Mouse (Mus musculus): Measurements from ENCODE around the gene Rere. TPM values are rescaled to one million over a fixed set of nuclear protein-coding genes. Genes with fewer than 3 reads are reported as not detected.
A peak's percentile ranks its signal among the peaks of the same experiment; 100 is the strongest.

Gene Rere
- polyA plus RNA-seq, 1 experiment from 2014 or later = 52.0 TPM

DNA sequence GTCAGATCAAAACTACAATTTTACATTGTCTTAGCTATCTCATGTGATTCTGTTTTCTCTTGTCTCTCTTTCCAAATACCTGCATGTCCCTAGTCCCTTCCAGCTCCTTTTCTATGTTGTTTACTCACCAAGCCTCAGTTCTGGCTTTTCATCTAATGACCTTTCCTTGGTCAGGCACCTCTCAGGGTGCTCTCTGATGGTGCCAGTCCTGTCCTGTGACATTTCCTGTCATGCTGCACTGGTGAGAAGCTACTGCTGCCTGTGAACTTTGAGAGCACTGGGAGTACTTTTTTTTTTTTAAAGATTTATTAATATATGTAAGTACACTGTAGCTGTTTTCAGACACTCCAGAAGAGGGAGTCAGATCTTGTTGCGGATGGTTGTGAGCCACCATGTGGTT is 25.8 kb downstream of the Rere start:
- Histone ChIP-seq H3K27me3 (ENCODE audit: control insufficient read depth, insufficient read depth, low read length) (no peaks in the 10 kb centered on the region), H3K9me3 (ENCODE audit: control insufficient read depth, low read length) (no peaks in the 10 kb centered on the region), H3K4me1 (ENCODE audit: control insufficient read depth, insufficient read depth, low read length) (0 out of 2 replicates have a peak, but pooled peaks cover 4% of the 10 kb centered on the region), H3K27ac (ENCODE audit: low read depth, low read length) (no peak overlapping the region), H3K36me3 (ENCODE audit: control insufficient read depth, insufficient read depth, low read length) (no peaks in the 10 kb centered on the region), H3K9ac (ENCODE audit: low read length) (no peak overlapping the region), H3K4me3 (ENCODE audit: low read depth, low read length) (no peak overlapping the region), H3K4me2 (ENCODE audit: low read depth) (no peak overlapping the region)
- 100% methylated on average over 1 of the region's 1 CpGs for WGBS
- ATAC-seq (ENCODE audit: insufficient read depth, low FRiP score, low TSS enrichment) = no peak
- no peak for DNase-seq (ENCODE audit: low spot score)

DNA sequence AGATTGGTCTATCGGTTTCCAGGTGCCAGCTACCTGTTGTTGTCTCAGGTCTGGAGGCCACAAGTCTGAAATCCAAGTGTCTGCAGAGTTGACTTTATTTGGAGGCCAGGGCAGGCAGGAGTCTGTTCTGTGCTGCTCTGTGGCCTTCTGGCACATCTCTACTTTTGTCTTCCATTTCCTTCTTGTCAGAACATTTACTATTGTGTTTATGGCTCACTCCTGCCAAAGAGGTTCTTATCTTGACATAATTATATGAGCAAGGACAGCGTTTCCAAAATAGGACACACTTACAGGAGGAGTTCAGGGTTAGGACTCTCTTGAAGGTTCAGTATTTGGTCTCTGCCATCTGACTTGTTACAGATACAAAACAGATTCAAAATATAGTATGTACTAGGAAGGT is 30.0 kb downstream of the Rere start:
- no peak overlapping the region for H3K27ac ChIP-seq (ENCODE audit: low read depth, low read length)

DNA sequence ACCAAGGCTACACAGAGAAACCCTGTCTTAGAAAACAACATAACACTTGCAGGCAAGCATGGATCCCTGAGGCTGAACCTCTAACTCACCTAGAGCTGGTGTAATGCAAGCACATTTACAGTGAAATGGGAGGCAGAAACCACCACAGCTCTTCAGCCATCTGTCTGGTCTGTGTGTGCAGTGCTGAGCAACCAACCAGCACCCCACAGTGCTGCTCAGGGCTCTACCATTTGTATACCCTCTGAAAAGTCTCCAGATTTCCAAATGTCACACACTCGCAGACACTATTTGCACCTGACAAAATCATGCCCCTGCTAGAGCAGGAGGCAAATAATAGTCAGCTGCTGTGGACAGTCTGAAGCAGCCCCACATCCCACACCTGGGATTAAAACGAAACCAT is 31.2 kb downstream of the Rere start:
- 90% methylated on average over 2 of the region's 2 CpGs for WGBS
- ATAC-seq (ENCODE audit: insufficient read depth, low FRiP score, low TSS enrichment) = no peak

More for the DNA sequence above, 30.0 kb downstream of the Rere start:
- no peak overlapping the region for H3K4me2 ChIP-seq (ENCODE audit: low read depth)
- H3K4me3 ChIP-seq (ENCODE audit: low read depth, low read length) = no peak overlapping the region
- H3K4me1 ChIP-seq (ENCODE audit: control insufficient read depth, insufficient read depth, low read length) = 0 out of 2 replicates have a peak, but pooled peaks cover 4% of the 10 kb centered on the region
- H3K9me3 ChIP-seq (ENCODE audit: control insufficient read depth, low read length) = no peaks in the 10 kb centered on the region
- ATAC-seq (ENCODE audit: insufficient read depth, low FRiP score, low TSS enrichment) (no peak), DNase-seq (ENCODE audit: low spot score) (no peak)
- 97% methylated on average over 2 of the region's 2 CpGs for WGBS
- H3K9ac ChIP-seq (ENCODE audit: low read length) = no peak overlapping the region
- H3K27me3 ChIP-seq (ENCODE audit: control insufficient read depth, insufficient read depth, low read length) = no peaks in the 10 kb centered on the region
- no peaks in the 10 kb centered on the region for H3K36me3 ChIP-seq (ENCODE audit: control insufficient read depth, insufficient read depth, low read length)

DNA sequence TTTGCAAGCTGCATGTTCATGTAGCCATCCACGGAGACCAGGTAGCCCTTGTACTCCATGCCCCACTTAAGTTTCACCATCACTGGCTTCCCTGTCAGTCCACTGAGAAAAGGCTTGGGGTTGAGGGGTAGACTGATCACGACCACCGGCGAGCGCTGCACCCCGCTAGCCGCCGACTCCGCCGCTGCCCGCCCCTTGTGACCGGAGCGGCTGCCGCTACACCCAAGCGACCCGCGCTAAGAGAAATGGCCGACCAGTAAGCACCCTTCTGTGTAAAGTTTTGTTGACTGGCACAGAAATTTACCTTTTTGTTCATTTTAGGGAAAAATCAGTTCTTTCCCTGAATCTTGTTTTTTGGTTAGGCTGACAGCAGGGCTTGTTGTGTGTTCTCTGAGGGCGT is 33.9 kb downstream of the Rere start:
- Histone ChIP-seq H3K9me3 (ENCODE audit: control insufficient read depth, low read length) (no peaks in the 10 kb centered on the region), H3K36me3 (ENCODE audit: control insufficient read depth, insufficient read depth, low read length) (no peaks in the 10 kb centered on the region), H3K27me3 (ENCODE audit: control insufficient read depth, insufficient read depth, low read length) (no peaks in the 10 kb centered on the region), H3K27ac (ENCODE audit: low read depth, low read length) (no peak overlapping the region), H3K9ac (ENCODE audit: low read length) (no peak overlapping the region), H3K4me2 (ENCODE audit: low read depth) (no peak overlapping the region), H3K4me3 (ENCODE audit: low read depth, low read length) (no peak overlapping the region), H3K4me1 (ENCODE audit: control insufficient read depth, insufficient read depth, low read length) (no peaks in the 10 kb centered on the region)
- ATAC-seq (ENCODE audit: insufficient read depth, low FRiP score, low TSS enrichment) (no peak), DNase-seq (ENCODE audit: low spot score) (no peak)
- 98% methylated on average over 19 of the region's 19 CpGs for WGBS

More for the DNA sequence above, 31.2 kb downstream of the Rere start:
- Histone ChIP-seq H3K9me3 (ENCODE audit: control insufficient read depth, low read length) (no peaks in the 10 kb centered on the region), H3K27ac (ENCODE audit: low read depth, low read length) (no peak overlapping the region), H3K4me2 (ENCODE audit: low read depth) (no peak overlapping the region), H3K4me3 (ENCODE audit: low read depth, low read length) (no peak overlapping the region), H3K27me3 (ENCODE audit: control insufficient read depth, insufficient read depth, low read length) (no peaks in the 10 kb centered on the region), H3K4me1 (ENCODE audit: control insufficient read depth, insufficient read depth, low read length) (0 out of 2 replicates have a peak, but pooled peaks cover 4% of the 10 kb centered on the region), H3K9ac (ENCODE audit: low read length) (no peak overlapping the region), H3K36me3 (ENCODE audit: control insufficient read depth, insufficient read depth, low read length) (no peaks in the 10 kb centered on the region)
- DNase-seq (ENCODE audit: low spot score) = no peak

DNA sequence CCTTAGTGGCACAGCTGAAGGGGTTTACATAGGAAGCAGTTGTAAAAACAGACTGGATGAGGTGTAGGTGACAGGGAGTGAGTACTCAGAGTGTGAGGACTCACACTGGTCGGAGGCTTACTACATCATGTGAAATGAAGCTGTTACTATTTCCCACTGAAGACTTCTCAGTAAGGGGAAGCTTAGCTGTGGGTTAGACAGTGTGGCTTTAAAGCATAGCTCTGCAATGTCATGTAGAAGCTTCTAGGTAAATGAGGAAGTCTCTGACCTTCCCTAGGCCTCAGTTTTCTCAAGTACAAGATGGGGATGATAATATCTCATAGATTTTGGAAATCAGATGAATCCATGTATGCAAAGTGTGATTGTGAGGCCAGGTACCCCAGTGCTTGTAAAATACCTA is 35.1 kb downstream of the Rere start:
- Histone ChIP-seq H3K4me3 (ENCODE audit: low read depth, low read length) (no peak overlapping the region), H3K4me1 (ENCODE audit: control insufficient read depth, insufficient read depth, low read length) (no peaks in the 10 kb centered on the region), H3K9ac (ENCODE audit: low read length) (no peak overlapping the region), H3K27ac (ENCODE audit: low read depth, low read length) (no peak overlapping the region), H3K36me3 (ENCODE audit: control insufficient read depth, insufficient read depth, low read length) (no peaks in the 10 kb centered on the region), H3K4me2 (ENCODE audit: low read depth) (no peak overlapping the region), H3K9me3 (ENCODE audit: control insufficient read depth, low read length) (no peaks in the 10 kb centered on the region), H3K27me3 (ENCODE audit: control insufficient read depth, insufficient read depth, low read length) (no peaks in the 10 kb centered on the region)
- DNase-seq (ENCODE audit: low spot score) (no peak), ATAC-seq (ENCODE audit: insufficient read depth, low FRiP score, low TSS enrichment) (no peak)
- WGBS = 69% methylated on average over 1 of the region's 1 CpGs

DNA sequence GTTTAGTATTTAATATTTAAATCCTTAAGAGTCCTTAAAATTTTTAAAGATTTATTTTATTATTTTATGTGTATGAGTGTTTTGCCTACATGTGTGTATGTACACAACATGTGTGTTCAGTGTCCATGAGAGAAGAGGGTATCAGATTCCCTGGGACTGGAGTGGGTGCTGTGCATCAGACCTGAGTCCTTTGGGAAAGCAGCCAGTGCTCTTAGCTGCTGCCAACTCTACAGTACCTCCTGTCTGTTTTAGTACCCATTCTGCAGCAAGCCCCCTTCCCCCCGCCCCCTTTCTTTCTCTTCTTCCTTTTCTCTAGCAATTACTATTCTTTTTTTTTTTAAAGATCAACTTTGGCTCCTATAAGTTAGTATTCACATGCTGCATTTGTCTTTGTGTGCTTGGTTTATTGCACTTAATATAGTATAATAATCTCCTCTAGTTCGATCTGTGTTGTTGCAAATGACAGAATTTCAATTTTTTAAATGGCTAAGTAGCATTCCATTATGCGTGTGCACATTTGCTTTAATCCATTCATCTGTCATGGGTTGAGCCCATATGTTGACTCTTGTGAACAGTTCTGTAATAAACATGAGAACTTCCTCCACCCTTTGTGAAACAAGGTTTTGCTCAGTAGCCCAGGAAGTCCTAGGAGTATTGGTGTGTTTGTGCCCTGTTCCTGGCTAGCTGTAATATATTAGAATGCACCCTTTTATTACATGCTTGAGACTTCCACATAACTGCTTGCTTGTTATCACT is 43.8 kb downstream of the Rere start:
- no peaks in the 10 kb centered on the region for H3K4me1 ChIP-seq (ENCODE audit: control insufficient read depth, insufficient read depth, low read length)
- H3K4me3 ChIP-seq (ENCODE audit: low read depth, low read length) = no peak overlapping the region
- H3K36me3 ChIP-seq (ENCODE audit: control insufficient read depth, insufficient read depth, low read length) = no peaks in the 10 kb centered on the region
- no peak overlapping the region for H3K9ac ChIP-seq (ENCODE audit: low read length)
- no peaks in the 10 kb centered on the region for H3K27me3 ChIP-seq (ENCODE audit: control insufficient read depth, insufficient read depth, low read length)
- H3K27ac ChIP-seq (ENCODE audit: low read depth, low read length) = no peak overlapping the region
- no peaks in the 10 kb centered on the region for H3K9me3 ChIP-seq (ENCODE audit: control insufficient read depth, low read length)
- no peak overlapping the region for H3K4me2 ChIP-seq (ENCODE audit: low read depth)
- ATAC-seq (ENCODE audit: insufficient read depth, low FRiP score, low TSS enrichment) (no peak), DNase-seq (ENCODE audit: low spot score) (no peak)
- WGBS = 89% methylated on average over 3 of the region's 3 CpGs

DNA sequence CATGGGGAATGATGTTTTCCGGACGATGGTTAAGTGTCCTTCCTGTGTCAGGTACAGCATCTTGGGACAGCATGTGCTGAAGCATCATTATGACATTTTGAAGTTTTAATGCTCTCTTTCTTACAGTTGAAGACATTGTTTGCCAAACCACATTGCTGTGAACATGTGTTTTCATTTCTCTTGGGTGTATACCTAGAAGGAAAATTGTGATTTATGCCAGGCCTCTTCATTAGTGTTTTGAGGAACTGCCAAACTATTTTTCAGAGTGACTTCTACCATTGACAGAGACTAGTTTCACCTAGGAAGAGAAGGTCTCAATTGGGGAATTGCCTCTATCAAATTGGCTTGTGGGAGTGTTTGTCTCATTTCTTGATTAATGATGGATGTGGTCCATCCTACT is 44.6 kb downstream of the Rere start:
- H3K27ac ChIP-seq (ENCODE audit: low read depth, low read length) = no peak overlapping the region
- DNase-seq (ENCODE audit: low spot score) = no peak
- ATAC-seq (ENCODE audit: insufficient read depth, low FRiP score, low TSS enrichment) = no peak
- H3K4me1 ChIP-seq (ENCODE audit: control insufficient read depth, insufficient read depth, low read length) = no peaks in the 10 kb centered on the region
- H3K9ac ChIP-seq (ENCODE audit: low read length) = no peak overlapping the region
- 94% methylated on average over 2 of the region's 2 CpGs for WGBS
- H3K27me3 ChIP-seq (ENCODE audit: control insufficient read depth, insufficient read depth, low read length) = no peaks in the 10 kb centered on the region
- no peaks in the 10 kb centered on the region for H3K9me3 ChIP-seq (ENCODE audit: control insufficient read depth, low read length)
- H3K4me3 ChIP-seq (ENCODE audit: low read depth, low read length) = no peak overlapping the region
- H3K36me3 ChIP-seq (ENCODE audit: control insufficient read depth, insufficient read depth, low read length) = no peaks in the 10 kb centered on the region
- H3K4me2 ChIP-seq (ENCODE audit: low read depth) = no peak overlapping the region

DNA sequence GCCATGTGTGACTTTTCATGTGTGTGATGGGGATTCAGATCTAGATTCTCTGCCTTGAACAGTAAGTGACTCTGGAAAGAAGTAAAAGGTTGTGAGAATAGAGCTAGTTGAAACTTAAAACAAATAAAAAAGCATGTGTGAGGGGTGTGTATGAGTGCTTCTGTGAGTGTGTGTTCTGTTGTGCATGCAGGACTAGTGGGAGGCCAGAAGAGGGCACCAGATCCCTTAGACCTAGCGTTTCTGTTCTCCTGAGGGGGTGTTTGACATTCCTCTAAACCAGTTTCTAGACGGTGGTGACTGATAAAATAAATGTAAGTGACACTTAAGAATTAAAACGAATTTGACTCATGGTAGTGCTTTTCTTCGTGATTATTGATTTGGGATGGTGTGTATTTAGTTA is 46.0 kb downstream of the Rere start:
- no peaks in the 10 kb centered on the region for H3K27me3 ChIP-seq (ENCODE audit: control insufficient read depth, insufficient read depth, low read length)
- DNase-seq (ENCODE audit: low spot score) = no peak
- no peaks in the 10 kb centered on the region for H3K9me3 ChIP-seq (ENCODE audit: control insufficient read depth, low read length)
- H3K9ac ChIP-seq (ENCODE audit: low read length) = no peak overlapping the region
- H3K4me3 ChIP-seq (ENCODE audit: low read depth, low read length) = no peak overlapping the region
- ATAC-seq (ENCODE audit: insufficient read depth, low FRiP score, low TSS enrichment) = no peak
- H3K27ac ChIP-seq (ENCODE audit: low read depth, low read length) = no peak overlapping the region
- H3K36me3 ChIP-seq (ENCODE audit: control insufficient read depth, insufficient read depth, low read length) = no peaks in the 10 kb centered on the region
- 86% methylated on average over 4 of the region's 4 CpGs for WGBS
- H3K4me2 ChIP-seq (ENCODE audit: low read depth) = no peak overlapping the region
- peaks cover under 1% of the 10 kb centered on the region; the same call in 1 of the 2 replicates for H3K4me1 ChIP-seq (ENCODE audit: control insufficient read depth, insufficient read depth, low read length)

DNA sequence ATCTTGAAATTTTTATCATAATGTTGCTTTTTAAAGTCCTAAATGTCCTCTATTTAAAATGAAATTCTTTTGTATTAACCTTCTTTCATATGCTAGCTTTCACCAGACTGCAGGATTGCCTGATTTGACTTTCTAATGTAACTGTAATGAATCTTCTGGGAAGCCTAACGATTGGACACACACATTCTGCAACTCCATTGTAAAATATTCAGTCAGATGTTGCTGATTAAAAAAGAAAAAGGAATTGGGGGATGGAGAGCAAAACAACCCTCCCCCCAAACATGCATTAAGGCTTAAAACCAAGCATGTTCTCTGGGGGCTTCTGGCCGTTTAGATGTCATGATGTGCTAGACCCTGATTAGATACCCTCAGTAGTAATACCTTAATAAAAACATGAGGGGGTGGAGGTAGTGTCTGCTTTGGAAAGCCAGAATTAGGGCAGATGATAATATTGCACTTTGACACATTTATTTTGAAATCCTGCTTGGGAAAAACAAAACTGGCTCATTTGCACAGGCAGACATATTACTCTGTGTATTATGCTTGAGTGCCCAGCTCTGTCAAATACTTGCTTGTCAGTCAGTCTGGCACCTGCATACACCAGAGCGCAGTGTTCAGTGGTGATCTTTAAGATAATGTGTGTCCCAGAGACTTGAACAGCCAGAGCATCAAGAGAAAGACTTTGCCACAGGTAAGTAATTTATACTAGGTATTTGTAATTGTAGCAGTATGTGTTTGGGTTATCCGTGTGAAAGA is 52.7 kb downstream of the Rere start:
- no peak overlapping the region for H3K4me3 ChIP-seq (ENCODE audit: low read depth, low read length)
- no peak overlapping the region for H3K4me2 ChIP-seq (ENCODE audit: low read depth)
- H3K36me3 ChIP-seq (ENCODE audit: control insufficient read depth, insufficient read depth, low read length) = no peaks in the 10 kb centered on the region
- WGBS = 63% methylated on average over 4 of the region's 4 CpGs
- H3K4me1 ChIP-seq (ENCODE audit: control insufficient read depth, insufficient read depth, low read length) = peaks cover 13% of the 10 kb centered on the region
- ATAC-seq (ENCODE audit: insufficient read depth, low FRiP score, low TSS enrichment) = no peak
- DNase-seq (ENCODE audit: low spot score) = no peak
- no peaks in the 10 kb centered on the region for H3K9me3 ChIP-seq (ENCODE audit: control insufficient read depth, low read length)
- peak overlapping the region; percentile 56; the same call in 1 of the 2 replicates for H3K27ac ChIP-seq (ENCODE audit: low read depth, low read length)
- H3K9ac ChIP-seq (ENCODE audit: low read length) = no peak overlapping the region
- H3K27me3 ChIP-seq (ENCODE audit: control insufficient read depth, insufficient read depth, low read length) = no peaks in the 10 kb centered on the region

Data from neural tube, embryonic 11.5 days (tissue).